Mouse (Mus musculus): ENCODE data around the gene Kcna1. TPM values are rescaled to one million over a fixed set of nuclear protein-coding genes. Genes with fewer than 3 reads are reported as not detected.
A peak's percentile ranks its signal among the peaks of the same experiment; 100 is the strongest.

Gene Kcna1
- 1 to 10 TPM; 1.4 to 2.4 TPM for total RNA-seq (2021)
- long read RNA-seq, experiment 1, full-length matches to known transcripts: 2 of 2 reads
- long read RNA-seq, experiment 1, partial matches to known transcripts: 0 of 2 reads
- long read RNA-seq, experiment 1, other reads (novel, unspliced or antisense): 0 of 2 reads
- long read RNA-seq, experiment 2: 0 reads

DNA sequence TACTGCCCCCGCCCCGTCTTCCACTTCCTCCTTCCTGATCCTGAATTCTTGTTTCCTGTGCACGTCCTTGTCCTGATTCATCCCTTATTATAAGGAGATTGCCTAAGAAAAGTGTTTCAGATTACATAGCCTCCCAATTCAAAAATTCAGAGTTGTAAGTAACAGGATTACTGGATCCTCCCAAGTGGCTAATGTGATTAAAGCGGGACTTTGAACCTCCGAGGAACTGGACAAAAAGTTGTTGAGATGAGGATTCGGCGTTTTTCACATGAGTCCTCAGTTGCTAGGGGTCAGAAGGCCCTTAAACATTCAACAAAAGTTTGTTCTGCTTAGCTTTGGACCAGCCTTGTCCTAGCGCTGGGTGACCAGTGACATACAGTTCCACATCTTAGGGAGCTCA, at the start of gene Kcna1:
Gene Kcna1 (minus strand): TSS at position 4 of the 400 bp plus-strand sequence.
- DNase-seq: no peak

DNA sequence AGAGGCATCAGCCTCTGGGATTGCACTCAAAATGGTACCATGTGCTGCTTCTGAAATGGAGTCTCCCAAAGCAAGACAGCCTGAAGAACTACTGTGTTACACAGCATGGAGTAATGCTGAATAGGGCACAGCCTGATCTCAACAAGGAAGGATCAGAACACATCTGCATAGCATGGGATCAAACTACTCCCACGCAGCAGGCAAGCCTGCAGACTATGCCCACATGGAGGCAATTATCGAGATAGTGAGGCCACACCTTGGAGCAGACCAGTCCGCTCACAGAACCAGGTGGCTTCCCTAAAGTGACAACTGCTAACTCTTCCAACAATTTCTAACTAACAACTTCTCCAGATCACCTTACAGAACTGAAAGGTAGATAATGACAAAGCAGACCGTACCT, 40.9 kb upstream of the Kcna1 start:
- no peak for DNase-seq

DNA sequence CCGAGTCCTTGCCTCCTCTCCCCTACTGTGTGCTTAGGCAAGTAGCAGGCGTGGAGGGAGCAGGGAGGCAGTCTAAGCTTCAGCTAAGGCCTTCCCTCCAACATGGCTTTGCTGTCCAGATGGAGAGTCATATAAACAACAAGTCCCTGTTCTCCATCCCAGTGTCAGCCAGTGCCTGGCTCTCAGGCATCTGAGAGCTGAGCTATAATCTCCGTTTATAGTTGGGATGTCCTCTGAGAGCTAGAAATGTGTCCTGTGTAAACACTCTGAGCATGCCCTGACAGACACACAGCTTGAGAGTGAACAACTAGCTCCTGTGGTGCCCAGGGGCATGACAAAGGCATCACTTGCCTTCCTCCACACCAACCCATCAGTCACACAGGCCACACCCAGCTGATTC, 39.0 kb upstream of the Kcna1 start:
- no peak for DNase-seq

DNA sequence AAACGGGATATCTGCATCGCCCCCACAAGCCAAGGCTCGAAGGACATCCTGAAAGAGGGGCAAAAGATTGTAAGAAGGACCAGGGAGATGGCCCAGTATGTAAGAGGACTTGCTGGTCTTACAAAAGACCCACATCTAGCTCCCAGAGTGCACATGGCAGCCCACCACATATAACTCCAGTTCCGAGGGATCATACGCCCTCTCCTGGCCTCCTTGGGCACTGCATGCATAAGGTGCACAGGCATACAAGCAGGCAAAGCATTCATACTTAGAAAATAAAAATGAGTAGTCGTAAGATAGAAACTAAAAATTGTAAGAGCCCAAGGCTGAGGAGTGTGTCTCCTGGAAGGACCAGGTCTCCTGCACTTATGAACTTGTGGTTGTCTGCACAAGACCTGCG, 32.8 kb upstream of the Kcna1 start:
- DNase-seq: peak; percentile 8 to 12

DNA sequence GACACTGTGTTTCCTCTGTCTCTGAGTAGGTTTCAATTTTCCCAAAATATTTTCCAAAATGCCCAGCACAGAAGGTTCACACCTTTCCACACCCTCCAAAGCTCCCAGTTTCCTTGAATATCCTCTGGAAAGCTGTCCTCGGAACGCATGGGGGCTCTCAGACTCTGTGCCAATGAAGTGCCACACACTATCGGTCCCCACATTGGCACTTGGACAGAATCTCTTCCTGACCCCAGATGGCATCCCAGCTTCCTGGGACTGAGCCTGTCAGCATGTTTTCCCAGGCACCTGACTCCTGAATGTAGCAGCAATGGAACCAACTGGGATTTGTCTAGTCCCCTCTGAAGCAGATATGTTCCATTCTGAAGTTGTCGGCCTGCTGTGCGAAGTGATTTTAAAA, 20.8 kb upstream of the Kcna1 start:
- DNase-seq: no peak

DNA sequence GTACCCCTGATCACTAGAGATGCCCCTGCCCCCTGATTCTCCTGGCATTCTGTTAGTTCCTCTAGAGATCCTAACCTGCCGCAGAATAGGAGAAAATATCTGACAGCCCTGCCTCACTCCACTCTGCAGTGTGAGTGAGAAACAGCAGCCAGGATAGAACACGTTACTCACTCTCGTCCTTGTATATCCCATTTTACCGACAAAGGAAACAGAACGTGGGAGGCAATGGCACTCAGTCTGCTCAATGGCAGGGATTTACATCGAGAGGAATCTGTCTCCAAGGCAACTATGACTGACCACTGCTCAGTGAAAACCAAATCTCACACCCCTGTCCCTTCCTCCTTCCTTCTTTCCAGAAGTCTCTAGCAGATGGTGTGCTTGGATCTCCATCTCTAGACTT, 19.9 kb upstream of the Kcna1 start:
- DNase-seq: no peak

DNA sequence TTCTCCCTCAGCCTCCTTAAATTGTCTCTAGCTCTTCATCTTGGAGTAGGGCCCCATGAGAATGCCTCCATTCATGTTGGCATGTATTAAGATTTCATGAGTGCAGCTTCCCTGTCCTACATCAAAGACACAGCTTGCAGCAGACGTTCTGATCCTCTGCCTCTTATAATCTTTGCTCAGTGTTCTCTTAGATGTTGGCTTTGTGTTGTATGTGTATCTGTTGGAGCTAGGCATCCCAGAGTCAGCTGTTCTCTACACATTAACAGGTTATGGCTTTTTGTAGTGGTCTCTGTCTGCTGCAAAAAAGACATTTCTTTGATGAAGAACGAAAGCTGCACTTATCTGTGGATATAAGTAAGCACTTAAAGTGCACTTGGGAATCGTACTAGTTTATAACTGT, 18.4 kb upstream of the Kcna1 start:
- DNase-seq: no peak

DNA sequence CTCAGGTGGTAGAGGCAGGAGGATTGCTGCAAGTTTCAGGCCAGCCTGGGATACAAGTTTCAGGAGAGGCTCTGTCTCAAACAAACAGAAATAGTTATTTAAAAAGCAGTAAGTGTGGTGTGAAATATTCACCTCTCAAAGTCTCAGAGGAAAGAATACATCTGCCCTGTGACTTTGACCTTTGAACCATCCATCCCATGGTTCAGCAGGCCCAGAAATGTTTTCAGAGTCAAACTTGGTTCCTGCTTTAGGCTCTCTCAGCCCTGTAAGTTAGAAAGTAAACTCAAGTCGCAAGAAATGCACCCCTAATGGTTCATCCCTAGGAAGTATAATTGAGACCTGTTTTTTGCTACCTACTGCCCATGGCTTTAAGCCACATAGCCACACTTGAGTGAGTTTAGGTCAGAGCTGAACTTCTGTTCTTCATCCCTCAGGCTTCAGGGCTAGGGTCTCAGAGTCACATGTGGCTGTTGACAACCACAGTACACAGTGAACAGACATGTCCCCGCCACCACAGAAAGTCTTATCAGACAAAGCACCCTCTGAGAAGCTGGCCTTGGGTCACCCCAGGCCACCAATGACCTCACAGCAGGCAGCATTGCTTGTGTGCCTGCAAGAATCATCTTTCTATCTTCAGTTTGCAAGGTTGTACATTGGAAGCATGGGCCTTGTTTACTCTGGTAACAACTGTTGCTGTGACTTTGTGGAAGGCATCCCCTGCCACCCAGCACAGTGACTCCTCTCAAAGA, 11.6 kb upstream of the Kcna1 start:
- DNase-seq: no peak

DNA sequence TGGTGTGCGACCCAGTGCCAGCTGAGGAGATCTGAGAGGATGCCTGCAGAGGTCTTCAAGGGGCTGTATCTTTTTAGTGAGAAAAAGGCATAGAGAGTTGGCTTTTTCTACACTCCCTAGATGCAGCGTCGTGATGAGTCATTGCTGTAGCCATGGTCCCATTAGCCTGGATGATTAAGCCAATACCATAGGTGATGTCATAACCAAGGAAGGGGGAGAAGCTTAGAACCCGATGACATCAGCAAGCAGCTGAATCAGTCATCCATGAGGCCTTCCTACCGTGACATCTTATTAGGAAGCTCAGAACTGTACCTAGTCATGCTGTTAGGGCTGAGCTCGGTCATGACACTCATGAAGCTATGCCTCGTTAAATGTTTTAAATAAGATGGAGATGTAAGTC, 7.4 kb upstream of the Kcna1 start:
- DNase-seq: no peak

DNA sequence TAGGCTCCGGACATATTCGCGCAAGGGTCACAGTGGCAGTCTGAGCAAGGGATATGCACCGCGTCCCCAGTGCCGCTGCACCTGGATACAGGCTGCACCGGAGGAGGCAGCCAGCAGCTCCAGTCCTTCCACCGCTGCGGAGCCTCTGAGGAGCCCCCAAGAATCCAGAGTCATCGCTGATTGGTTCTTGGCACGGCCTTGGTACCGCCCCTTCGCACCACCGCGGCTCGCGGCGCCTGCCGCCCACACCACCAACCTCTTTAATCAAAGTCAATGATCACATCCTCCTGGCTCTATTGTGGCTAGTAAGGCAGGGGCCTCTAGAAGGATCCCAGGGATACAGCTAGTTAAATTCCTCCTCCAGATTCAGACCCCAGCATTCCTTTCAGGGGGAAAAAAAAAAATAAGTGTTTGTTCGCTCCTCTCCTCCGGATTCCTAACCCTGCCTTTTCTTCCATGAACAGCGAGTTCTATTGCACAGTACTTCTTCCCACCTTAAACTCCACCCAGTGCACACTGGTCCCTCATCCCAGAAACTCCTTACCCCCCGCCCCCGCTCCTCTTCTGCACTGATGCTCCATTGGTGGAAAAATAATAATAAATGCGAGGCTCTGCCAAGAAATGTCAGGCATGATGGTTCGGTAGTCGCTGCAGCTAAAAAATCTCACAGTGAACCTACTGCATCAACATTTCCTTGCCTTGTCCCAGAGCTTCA, 383 bp downstream of the Kcna1 start:
- no peak for DNase-seq

DNA sequence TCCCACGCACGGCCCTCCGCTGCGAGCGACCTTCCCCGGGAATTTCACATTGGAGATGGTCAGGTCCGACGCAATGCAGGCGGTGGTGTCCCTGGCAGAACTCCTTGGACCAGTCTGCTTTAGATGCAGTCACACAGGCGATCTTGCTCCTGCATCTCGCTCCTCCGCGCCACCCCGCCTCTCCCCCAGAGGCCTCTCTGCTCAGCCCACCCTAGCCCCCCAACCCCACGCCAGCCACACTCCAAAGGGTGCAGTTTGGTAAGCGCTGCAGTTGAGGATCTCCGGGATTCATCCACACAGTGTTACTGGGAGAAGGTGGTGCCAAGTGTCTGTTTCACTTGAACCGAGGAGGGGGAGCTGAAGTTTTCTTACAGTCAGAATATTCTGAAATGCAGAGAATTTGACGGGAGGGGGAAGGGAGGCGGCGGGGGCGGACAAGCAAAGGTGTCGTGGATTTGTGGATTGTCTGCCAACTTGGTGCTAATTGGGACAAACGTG, 1.1 kb downstream of the Kcna1 start:
- DNase-seq: no peak

DNA sequence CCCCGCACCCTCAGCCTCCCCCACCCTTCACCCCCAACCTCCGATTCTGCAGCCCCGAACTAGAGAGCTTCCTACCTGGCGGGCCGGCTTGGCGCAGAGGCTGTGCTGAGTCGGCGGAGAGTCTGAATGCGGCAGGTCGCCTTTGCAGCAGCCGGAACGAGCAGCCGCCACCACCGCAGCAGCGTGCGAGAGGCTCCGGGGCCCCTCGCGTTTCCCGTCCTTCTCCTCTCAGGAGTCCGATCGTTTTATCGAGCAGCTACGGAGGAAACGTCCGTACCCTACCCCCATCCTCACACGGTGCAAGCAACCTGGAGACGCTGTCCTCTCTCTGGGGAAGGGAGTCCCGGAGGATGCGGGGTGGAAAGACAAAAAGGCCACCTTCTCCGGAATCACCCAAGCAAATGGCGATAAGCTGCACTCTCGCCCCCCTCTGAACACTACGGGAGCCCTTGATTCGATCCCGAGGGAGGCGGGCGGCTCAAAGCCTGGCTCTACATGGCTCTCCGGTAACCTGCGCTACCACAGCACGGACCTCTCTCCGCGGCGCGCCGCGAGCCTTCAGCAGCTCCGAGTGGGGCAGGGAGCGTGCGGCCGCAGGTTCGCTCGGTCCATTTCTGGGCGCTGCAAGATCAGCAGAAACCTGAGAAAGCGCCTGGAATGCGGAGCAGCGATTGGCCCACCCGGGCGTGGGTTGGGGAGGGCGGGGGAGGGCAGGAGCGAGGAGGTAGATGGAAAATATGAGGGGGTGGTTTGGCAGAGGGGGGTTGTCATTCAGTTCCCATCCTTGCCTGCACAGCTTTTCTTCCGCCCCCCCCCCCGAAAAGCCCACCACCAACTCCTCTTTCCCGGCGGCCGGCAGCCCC, 1.8 kb downstream of the Kcna1 start:
- DNase-seq: peak in 1 of 2 experiments; percentile 15

DNA sequence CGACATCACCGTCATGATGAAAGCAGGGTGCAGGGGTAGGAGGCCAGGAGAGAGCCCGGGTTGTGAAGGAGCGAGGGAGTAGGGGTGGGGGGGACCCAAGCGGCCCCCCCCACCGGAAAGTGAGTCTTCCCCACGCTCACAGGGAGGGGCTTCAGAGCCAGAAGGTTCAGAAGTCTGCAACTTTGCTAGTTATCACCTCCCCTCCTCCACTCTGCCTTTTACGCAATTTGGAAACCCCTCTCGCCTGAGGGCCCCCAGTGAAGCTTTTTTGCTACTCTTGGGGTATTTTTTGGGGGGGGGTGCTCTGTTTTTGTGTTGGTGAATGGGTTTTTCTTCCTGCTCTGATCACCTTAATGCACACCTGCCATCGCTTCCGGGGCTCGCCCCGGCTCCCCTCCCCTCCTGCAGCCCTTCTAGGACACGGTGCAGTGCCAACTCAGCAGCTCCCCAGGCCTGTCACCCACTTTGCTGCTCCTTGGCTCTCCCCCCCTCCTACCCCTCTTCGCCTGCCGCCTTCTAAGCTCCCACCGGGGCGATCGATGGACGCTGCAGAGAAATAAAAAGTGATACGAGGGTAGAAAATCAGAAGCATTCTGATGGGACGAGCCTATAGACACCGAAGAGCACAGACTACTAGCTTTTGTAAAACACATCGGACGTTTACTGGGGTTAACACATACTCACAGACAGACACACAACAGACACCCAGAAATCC, 2.7 kb downstream of the Kcna1 start:
- DNase-seq: no peak

DNA sequence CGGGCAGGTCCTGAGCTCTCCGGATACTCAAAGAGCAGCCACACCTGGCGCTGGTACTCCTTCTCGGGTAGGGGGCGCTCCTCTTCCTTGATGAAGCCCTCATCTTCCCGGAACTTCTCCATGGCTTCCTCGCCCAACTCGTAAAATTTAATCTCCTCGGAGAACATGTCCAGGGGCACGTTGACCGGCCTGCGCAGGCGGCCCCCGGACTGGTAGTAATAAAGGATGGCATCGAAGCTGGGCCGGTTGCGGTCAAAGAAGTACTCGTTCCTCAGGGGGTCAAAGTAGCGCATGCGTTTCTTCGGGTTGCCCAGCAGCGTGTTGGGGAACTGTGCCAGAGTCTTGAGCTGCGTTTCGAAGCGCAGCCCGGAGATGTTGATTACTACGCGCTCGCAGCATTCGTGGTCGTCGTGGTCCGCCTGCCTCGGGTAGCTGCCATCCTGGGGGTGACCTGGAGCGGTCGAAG, 3.3 kb downstream of the Kcna1 start:
- DNase-seq: peak in 1 of 2 experiments; percentile 7

DNA sequence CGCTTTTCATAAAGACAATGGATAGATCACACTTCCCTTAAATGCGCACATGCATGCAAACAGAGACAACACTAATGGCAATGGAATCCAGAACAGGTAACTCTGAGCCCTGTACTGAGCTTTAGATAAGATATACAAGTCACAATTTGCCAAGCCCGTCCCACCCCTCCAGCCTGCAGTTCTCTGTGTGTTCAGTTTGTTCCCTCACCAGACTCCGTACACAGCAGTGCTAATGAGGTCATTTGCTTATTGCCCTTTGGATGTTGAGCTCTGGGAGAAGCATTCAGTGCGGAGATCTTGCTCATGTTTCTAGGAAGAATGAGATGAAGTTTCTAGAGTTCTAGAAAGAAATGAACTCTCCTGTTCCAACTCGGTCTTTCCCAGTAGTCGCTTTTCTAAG, 17.7 kb downstream of the Kcna1 start:
- DNase-seq: no peak

DNA sequence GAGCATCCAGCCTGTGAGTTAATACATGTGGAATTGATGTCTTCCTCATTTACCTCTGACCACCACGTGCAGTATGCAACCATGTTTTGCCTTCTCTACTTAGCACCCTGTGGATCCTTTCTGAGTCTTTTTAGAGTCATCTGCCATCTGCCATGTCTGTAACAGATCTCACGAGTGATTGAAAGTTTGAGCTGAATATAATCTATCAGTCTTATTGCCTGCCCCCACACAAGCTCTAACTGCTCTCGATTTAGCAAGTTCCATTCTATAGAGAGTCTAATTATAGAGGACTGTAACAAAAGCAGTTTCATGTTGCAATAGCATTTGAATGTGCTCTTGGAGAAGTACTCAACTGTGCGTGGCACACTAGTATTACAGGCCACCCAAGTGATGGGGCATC, 27.7 kb downstream of the Kcna1 start:
- DNase-seq: no peak

DNA sequence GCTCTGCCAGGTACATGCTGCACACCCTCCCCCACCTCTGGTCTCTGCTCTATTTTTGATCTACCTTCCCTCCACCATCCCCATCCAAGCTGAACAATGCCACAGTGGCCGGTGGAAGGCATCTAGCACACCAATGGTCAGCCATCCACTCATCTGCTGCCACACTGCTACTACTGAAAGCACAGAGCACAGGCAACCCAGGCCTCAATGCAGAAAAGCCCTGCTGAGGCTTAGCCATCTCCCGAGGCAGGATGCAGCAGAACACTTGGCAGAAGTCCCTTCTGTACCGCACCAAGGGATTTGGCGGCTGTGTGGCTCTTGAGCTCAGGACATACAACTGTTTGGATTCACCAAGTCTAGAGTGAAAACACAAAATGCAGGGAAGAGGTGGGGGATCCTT, 35.4 kb downstream of the Kcna1 start:
- DNase-seq: no peak

DNA sequence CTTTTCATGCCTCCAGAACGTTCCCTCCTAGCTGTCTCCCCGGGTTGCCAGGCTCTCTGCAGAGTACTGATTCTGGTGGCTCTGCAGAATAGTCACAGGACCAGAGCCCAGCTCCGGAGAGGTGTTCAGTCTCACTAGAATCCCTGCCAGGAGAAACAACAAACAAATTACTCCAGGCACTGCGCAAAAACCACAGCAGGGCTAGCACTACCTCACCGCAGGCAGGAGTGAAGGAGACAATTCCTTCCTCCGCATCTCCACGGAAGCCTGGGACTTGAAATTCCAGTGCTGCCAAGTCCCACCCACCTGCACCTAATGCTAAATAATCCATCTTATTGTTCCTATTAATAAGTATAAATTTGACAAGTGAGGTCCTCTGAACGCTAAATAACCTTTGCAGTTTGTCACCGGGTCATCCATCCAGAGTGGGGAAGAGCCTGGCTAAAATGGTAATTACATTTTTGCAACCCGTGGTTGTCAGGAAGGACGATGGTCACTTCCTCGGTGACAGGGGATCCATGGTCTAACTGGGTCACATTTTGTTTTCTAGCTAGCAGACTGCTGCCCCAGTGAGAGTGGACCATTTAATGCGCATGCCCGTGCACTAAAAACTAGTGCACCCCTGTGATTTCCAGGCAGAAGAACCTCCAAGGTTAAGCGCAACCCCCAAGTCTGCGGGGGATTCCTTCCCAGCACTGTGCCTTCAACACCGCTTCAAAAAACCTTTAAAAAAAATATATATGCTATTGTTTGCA, 36.8 kb downstream of the Kcna1 start:
- no peak for DNase-seq

DNA sequence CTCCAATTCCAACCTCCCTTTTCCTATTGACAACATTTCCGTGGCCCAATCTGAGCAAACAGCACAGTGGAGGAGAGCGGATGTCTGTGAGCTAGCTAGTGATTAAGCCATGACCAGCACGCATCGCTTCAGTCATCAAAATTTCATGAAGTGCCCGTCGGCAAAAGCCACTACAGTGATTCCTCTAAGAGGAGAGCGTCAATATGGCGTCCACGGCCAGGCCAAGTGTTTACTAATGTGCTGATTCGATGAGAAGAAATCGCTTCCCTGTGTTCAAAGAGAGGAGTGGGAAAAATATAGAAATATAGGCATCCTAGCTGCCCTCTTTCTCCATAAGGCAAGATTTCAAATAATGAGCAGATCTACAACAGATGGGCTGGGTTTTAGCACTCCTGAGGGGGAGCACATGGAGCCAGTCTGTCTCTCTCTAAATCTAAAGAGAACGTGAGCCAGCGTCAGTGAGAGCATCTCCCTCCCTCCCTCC, 44.3 kb downstream of the Kcna1 start:
- DNase-seq: no peak

DNA sequence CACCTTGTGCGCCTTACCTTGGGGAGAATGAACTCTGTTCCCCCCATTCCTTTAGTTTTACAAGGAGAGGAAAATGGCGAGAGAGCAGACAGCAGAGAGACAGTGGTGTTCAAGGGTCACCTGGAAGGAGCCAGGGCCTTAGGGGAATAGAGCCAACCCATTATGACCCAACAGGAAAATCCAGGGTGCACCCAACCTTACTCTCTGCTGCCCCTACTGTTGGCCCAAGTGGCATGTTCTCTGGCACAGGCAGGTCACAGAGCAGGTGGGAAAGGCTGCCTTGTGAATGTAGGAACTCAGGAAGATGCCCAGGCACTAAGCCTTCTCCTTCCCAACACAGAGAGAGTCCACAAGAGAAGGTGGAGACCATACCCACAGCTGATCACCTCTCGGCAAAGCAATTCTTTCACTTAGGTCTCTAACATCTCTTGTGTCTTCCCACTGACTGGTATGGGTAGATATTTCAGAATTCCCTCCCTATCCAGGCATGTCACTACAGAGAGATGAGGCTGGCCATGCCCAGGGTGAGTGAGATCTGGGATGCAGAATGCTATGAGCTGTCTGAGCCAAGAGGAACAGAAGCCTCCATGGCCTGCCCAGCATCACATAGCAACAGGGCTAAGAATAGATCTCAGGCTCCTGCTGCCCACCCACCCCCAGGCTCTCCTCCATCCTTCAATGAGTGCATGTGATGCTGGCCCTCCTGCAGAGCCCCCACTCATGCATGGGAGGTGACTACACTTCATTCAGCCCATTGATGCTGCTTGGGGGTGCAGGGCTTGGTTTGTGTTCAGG, 46.8 kb downstream of the Kcna1 start:
- DNase-seq: peak; percentile 11 to 24

All from adrenal gland, postnatal 36 days (tissue).